Mouse (Mus musculus) adrenal gland, adult (tissue): ENCODE measurements around the gene Krt14.

Experiments used
- DNase-seq, 2 experiments: peaks; one replicate each; pipeline ENCODE4 v3.0.0; 2022 to 2023; ENCODE audit warnings: low spot score in 1 of 2; ENCODE audit not compliant: inconsistent age in 2 of 2

Krt14 gene

DNA sequence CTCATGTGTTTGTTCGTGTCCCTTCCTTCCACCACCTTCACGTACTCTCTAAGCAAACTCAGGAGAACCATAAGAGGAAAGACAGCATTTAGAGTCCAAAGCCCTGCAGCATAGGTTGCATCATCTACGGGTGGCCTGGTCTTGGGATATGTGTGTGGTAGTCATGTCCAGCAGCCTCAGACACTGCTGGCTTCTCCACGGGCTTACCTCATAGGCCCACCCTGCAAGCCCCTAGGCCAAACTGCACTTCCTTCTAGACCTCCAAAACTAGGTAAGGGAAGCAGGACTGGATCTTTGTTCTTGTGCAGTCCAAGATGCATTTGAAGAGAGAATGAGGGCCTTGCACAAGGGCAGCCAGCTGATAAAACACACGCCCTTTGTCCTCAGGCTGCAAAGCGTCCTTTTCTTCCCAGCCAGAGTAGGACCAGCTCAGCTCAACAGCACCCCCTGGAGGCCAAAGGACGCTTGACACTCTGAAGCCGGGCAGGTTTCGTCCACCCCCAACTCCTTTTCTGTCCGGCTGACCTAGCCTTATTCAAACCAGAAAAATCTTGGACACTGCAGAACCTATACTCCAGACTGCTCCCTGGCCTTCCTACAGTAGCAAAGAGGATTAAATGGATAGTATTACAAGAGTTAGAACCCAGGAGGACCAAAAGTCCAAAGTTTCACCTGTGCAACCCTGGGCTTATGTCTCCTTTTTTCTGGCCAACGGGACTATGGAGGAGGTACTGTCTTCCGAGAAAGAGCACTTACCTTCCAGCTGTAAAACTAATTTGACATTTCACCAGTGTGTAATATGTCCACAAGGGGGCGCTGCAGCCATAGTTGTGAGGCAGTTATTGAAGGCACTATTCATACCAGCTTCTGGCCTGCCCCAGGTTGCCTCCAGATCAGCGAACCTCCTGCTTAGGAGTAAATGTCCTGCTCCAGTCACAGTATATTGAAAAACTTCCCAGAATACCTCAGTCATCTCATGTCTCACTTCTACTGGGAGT is 38.3 kb downstream of the Krt14 start:
- DNase-seq = peak; percentile 49 to 88

DNA sequence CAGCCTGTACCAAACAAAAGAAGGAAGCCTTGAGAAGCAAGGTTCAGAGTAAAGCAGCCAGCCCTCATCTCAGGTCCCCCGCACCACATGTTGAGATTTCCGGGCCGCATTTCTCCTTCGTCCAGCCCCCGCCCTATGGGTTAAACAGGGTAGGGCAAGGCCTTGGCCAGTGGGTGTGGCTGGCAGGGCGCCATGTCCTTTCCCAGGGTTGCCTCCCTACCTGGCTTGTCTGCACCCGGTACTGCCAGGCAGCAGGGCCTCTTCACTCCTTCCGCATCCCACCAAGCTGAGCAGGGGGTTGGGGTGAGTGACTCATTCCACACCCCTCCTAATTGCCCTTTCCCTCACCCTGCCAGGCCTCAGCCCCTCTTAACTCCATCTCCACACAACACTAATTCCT is 39.3 kb downstream of the Krt14 start:
- no peak for DNase-seq

- no peak for DNase-seq
These were observed 43.0 kb downstream of the Krt14 start for GRCm38 (mm10) chr11:100164392-100164791.

GRCm38 (mm10) chr11:100157908-100158477 is 49.4 kb downstream of the Krt14 start:
- DNase-seq = no peak

DNA sequence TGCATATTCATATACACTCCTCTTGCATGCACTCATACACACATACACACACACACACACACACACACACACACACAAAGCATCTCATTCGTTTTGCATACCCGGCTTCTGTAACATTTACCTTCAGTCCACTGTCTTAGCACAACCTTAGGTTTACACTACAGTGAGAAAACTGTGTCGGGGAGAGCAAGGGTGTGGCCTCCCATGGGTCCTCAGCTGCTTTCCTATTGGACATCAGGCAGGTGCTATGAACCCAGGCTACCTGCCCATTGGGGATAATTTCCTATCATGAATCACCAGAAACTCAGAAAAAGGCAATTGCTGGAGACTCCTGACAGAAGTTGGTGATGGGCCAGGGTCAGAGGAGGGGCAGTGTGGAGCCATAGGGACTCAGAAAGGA is 50.0 kb downstream of the Krt14 start:
- no peak for DNase-seq

- DNase-seq = no peak
These were observed 51.7 kb downstream of the Krt14 start for GRCm38 (mm10) chr11:100155497-100156255.
